Mouse (Mus musculus): ENCODE measurements around the gene Dot1l.

DNA sequence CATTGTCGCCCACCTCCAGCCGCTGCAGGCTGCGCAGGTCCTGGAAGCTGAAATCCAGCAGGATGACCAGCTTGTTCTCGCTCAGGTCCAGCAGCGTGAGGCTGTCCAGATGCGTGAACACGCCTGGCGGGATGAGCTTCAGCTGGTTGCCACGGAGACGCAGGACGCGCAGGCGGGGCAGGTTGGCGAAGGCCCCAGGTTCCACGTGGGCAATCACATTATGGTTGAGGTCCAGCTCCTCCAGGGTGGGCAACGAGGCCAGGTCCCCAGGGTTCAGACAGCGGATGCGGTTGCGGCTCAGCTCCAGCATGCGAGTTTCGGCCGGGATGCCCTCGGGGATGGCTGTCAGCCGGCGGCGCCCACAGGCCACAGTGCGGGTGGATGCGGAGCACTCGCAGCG, 80.6 kb downstream of the Dot1l start:
- no peak for TF ChIP-seq CTCF (IDR thresholded peaks at IDR 0.05; ENCODE audit: low read depth)
- TF ChIP-seq EP300 (IDR thresholded peaks at IDR 0.05; ENCODE audit: low read depth), result no peak

Data from liver, postnatal 0 days (tissue).